In the genomic region with DNA sequence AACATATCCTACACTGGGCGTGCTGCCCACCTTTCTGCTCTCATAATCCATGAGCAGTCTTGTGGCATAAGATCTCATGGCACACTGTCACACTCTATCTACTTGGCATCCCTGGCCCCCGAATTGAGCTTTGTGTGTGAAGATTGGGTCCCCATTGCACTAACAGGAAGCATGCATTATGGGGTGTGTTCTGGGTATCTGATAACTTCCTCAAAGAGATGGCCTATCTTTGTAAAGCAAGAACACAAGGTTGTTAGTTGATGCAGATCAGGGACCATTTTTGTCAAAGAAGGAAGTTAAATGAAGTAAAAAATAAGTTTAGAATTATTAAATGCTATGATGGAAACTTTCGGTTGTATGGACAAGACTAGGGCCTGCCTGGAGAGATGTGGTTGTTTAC, we compare ENCODE assay signal across 19 mouse cellular contexts.
DNase-seq lines count a peak whose midpoint lies in the region; ATAC-seq lines count a peak whose summit lies in the region.
"Had no signal": no experiment of that assay in that cellular context is flagged by ENCODE, and none has a peak within 500 bp of the region (broad histone marks: within the 10 kb centered on the region; RNA-seq: fewer than 3 reads in every experiment).

No protein-coding gene starts in this region.

- H3K27ac ChIP-seq in kidney, embryonic 16.5 days (ENCODE audit: low read length): no peak overlapping the region
- H3K27ac ChIP-seq: embryonic facial prominence, embryonic 12.5 days; forebrain, embryonic 13.5 days; forebrain, embryonic 15.5 days had no signal

- no peak for DNase-seq in layer of hippocampus, adult 18-20 months (ENCODE audit: low spot score in 2 of 2)
- DNase-seq: adrenal gland, adult 2 months; adrenal gland, postnatal 10 days; adrenal gland, postnatal 25 days; cerebellum, adult 11-12 months; cerebellum, adult 2 months; cerebellum, adult 9-10 months; cerebellum, postnatal 14 days; cerebellum, postnatal 36 days; embryo, embryonic 11 days; forebrain, postnatal 0 days had no signal

- no peaks in the 10 kb centered on the region for H3K27me3 ChIP-seq in kidney, embryonic 16.5 days (ENCODE audit: insufficient read depth, low read length)
- H3K27me3 ChIP-seq: embryonic facial prominence, embryonic 12.5 days; forebrain, embryonic 13.5 days; forebrain, embryonic 15.5 days had no signal

- H3K4me3 ChIP-seq in kidney, embryonic 16.5 days (ENCODE audit: low read length): no peak overlapping the region
- H3K4me3 ChIP-seq: embryonic facial prominence, embryonic 10.5 days; embryonic facial prominence, embryonic 12.5 days; forebrain, embryonic 13.5 days; forebrain, embryonic 15.5 days had no signal

- H3K4me1 ChIP-seq in kidney, embryonic 16.5 days (ENCODE audit: insufficient read depth, low read length): no peaks in the 10 kb centered on the region
- H3K4me1 ChIP-seq: forebrain, embryonic 13.5 days; forebrain, embryonic 15.5 days had no signal

- H3K9ac ChIP-seq in kidney, embryonic 16.5 days (replicated peaks; ENCODE audit: low read length): no peak overlapping the region
- H3K9ac ChIP-seq: embryonic facial prominence, embryonic 12.5 days; forebrain, embryonic 13.5 days; forebrain, embryonic 15.5 days; forebrain, postnatal 0 days had no signal

- WGBS in kidney, embryonic 16.5 days: 85% methylated on average over 3 of the region's 3 CpGs

- no peaks in the 10 kb centered on the region for H3K9me3 ChIP-seq in kidney, embryonic 16.5 days (ENCODE audit: low read length)
- H3K9me3 ChIP-seq: embryonic facial prominence, embryonic 10.5 days; embryonic facial prominence, embryonic 12.5 days; forebrain, embryonic 13.5 days; forebrain, embryonic 15.5 days had no signal

- ATAC-seq in granulocyte monocyte progenitor cell, adult 5-6 weeks (replicated peaks; ENCODE audit: poor library complexity, severe bottlenecking): peak; percentile 27
- ATAC-seq in megakaryocyte, adult 5-6 weeks (ENCODE audit: poor library complexity, severe bottlenecking): peak; percentile 76
- ATAC-seq in monocyte, adult 5-6 weeks (replicated peaks; ENCODE audit: insufficient number of reproducible peaks, low FRiP score, low TSS enrichment, poor library complexity, severe bottlenecking): peak; percentile 64; the same call in 1 of the 2 replicates
- ATAC-seq in kidney, embryonic 16.5 days (ENCODE audit: low FRiP score, low TSS enrichment): no peak
- ATAC-seq: forebrain, embryonic 13.5 days; forebrain, embryonic 15.5 days; forebrain, postnatal 0 days had no signal

- H3K4me2 ChIP-seq in kidney, embryonic 16.5 days (replicated peaks; ENCODE audit: low read depth, low read length): no peak overlapping the region
- H3K4me2 ChIP-seq: embryonic facial prominence, embryonic 12.5 days; forebrain, embryonic 13.5 days; forebrain, embryonic 15.5 days had no signal

- H3K36me3 ChIP-seq in kidney, embryonic 16.5 days (ENCODE audit: insufficient read depth, low read length): no peaks in the 10 kb centered on the region
- H3K36me3 ChIP-seq: embryonic facial prominence, embryonic 10.5 days; embryonic facial prominence, embryonic 12.5 days; forebrain, embryonic 15.5 days had no signal
